Mouse (Mus musculus) hindbrain, embryonic 15.5 days (tissue): ENCODE measurements around the gene Ssrp1. TPM values are rescaled to one million over a fixed set of nuclear protein-coding genes. Genes with fewer than 3 reads are reported as not detected.

Experiments used
- ATAC-seq: fragments of 200-750 bp; cut with Nextera tagmentation; 2 replicates; pipeline ENCODE4 v1.8.0; 2017; ENCODE audit warnings: low read depth, moderate number of reproducible peaks, moderate TSS enrichment; ENCODE audit not compliant: low FRiP score
- H3K27ac ChIP-seq: fragments of 300-500 bp; sonication (generic); replicated peaks from 2 replicates; pipeline ENCODE4 v1.5.1; 2015; ENCODE audit warnings: mild to moderate bottlenecking, inconsistent platforms
- H3K27me3 ChIP-seq: fragments of 300-500 bp; sonication (generic); 2 replicates; pipeline ENCODE4 v1.6.1; 2015; ENCODE audit warnings: control low read depth, inconsistent platforms
- H3K36me3 ChIP-seq: fragments of 300-500 bp; sonication (generic); 2 replicates; pipeline ENCODE4 v1.6.1; 2015; ENCODE audit warnings: control low read depth, inconsistent platforms
- H3K4me1 ChIP-seq: fragments of 300-500 bp; sonication (generic); replicated peaks from 2 replicates; pipeline ENCODE4 v1.6.1; 2015; ENCODE audit warnings: control low read depth, inconsistent platforms
- H3K4me2 ChIP-seq: fragments of 300-500 bp; sonication (generic); 2 replicates; pipeline ENCODE4 v1.6.1; 2015; ENCODE audit warnings: moderate library complexity, mild to moderate bottlenecking, inconsistent platforms
- H3K4me3 ChIP-seq: fragments of 300-500 bp; sonication (generic); 2 replicates; pipeline ENCODE4 v1.5.1; 2015; ENCODE audit warnings: mild to moderate bottlenecking, inconsistent platforms
- H3K9ac ChIP-seq: fragments of 300-500 bp; sonication (generic); 2 replicates; pipeline ENCODE4 v1.6.1; 2015; ENCODE audit warnings: inconsistent platforms
- H3K9me3 ChIP-seq: fragments of 300-500 bp; sonication (generic); 2 replicates; pipeline ENCODE4 v1.6.1; 2016; ENCODE audit warnings: control low read depth, inconsistent platforms
- WGBS: fragments of 180-500 bp; shearing (Covaris S2); methylation state at CpG from one replicate; pipeline ENCODE4 v1.1.7; 2015; 5-methylcytosine and 5-hydroxymethylcytosine counted together
- polyA plus RNA-seq: library from polyadenylated mRNA; unstranded; fragments of >200 nt; fragmentation: Nextera tagmentation; extraction: Ambion mirVana; gene quantifications from 2 replicates; pipeline ENCODE4 v1.2.1, GENCODE M21; 2015

The Ssrp1 gene
- polyA plus RNA-seq, 1 experiment from 2014 or later: 171 TPM

GRCm38 (mm10) chr2:85060591-85061060, 23.6 kb downstream of the Ssrp1 start:
- WGBS: 22% methylated on average over 11 of the region's 11 CpGs
- Histone ChIP-seq H3K27me3 (no peaks in the 10 kb centered on the region), H3K9me3 (no peaks in the 10 kb centered on the region), H3K4me2 (peak overlapping the region; percentile 26; the same call in 1 of the 2 replicates), H3K27ac (no peak overlapping the region), H3K36me3 (peaks cover 48% of the 10 kb centered on the region), H3K4me1 (peaks cover 14% of the 10 kb centered on the region), H3K9ac (no peak overlapping the region), H3K4me3 (no peak overlapping the region)
- peak; percentile 20; the same call in 1 of the 2 replicates for ATAC-seq

DNA sequence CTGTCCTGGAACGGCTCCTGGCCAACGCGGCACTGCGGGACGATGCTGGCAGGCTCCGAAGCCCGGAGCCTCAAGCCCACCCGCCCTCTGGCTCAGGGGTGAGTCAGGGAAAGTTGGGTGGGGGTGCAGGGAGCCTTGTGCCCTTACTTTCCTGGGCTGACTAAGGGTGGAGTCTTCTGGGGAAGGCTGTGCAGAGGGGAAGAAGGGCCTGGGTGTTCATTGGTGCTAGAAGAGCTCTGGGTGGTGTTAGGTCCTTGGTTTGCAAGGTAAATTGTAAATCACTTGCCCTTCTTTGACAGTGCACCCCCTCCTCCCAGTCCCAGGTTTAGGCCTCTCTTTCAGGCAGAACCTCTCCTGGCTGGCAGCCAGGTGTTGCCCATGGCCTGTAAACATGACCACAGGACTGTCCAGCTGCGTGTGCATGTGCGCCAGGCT, 24.1 kb downstream of the Ssrp1 start:
- 52% methylated on average over 10 of the region's 10 CpGs for WGBS

DNA sequence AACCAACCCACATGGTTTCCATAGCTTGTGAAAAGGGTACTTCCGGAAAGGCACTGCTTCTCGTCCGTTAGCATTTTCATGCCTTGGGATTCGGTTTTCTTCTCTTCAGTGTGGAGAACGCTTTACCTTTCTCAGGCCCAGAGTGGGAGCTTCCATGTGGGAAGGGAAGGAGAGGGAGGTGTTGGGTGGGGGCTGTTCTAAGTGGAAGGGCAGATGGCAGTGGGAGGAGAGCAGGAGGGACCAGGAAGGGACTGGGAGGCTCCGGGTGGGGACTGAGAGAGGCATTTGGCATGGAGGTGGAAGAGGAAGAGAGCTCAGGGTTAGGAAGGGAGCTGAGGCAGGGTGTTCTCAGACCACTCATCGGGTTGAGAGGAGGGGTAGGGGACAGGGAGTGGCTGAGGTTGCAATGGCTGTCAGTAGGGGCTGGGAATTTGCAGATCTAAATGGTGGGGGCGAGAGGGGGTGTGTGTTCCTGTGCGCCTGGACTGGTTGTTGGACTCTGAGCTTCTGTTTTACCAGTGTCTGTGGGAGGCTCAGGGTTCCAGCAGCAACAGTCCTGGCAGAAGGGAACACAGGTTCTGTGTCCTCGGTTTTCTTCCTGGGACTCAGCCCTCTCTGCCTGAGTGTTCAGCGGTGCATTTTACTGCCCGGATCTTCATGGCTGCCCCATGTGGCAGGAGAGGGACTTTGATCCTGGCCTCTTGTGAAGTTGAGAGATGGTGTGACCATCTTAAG, 28.3 kb downstream of the Ssrp1 start:
- Histone ChIP-seq H3K9ac (no peak overlapping the region), H3K27ac (no peak overlapping the region), H3K27me3 (no peaks in the 10 kb centered on the region), H3K9me3 (no peaks in the 10 kb centered on the region), H3K4me2 (no peak overlapping the region), H3K36me3 (peaks cover 18% of the 10 kb centered on the region), H3K4me3 (no peak overlapping the region), H3K4me1 (peaks cover 10% of the 10 kb centered on the region)
- WGBS: 90% methylated on average over 12 of the region's 12 CpGs
- ATAC-seq: no peak

More for the DNA sequence above, 24.1 kb downstream of the Ssrp1 start:
- no peak overlapping the region for H3K9ac ChIP-seq
- H3K4me3 ChIP-seq: no peak overlapping the region
- H3K4me1 ChIP-seq: peaks cover 14% of the 10 kb centered on the region
- H3K9me3 ChIP-seq: no peaks in the 10 kb centered on the region
- peaks cover 48% of the 10 kb centered on the region for H3K36me3 ChIP-seq
- no peak for ATAC-seq
- H3K27me3 ChIP-seq: no peaks in the 10 kb centered on the region
- H3K27ac ChIP-seq: no peak overlapping the region
- peak overlapping the region; percentile 26; the same call in 1 of the 2 replicates for H3K4me2 ChIP-seq

DNA sequence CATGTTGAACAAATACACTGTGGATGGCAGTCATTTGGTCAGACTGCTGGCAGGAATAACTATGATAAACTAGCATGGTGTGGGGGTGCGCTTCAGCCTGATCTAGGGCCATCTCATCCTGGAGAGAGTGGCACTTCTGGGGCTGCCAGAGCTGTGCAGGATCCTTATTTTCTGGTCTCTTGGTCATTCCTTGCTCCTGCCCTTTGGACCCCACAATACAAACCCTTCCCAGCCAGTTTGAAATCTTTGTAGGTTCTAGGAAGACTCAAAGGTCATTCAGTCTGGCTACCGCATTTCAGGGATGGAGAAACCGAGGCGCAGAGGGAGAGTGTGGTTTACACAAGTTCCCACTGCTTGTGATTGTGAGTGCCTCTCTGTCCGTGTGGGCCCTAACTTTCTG, 29.9 kb downstream of the Ssrp1 start:
- Histone ChIP-seq H3K4me3 (no peak overlapping the region), H3K27me3 (no peaks in the 10 kb centered on the region), H3K9ac (no peak overlapping the region), H3K9me3 (no peaks in the 10 kb centered on the region), H3K36me3 (peaks cover 28% of the 10 kb centered on the region), H3K4me1 (no peaks in the 10 kb centered on the region), H3K4me2 (no peak overlapping the region), H3K27ac (no peak overlapping the region)
- WGBS: 95% methylated on average over 5 of the region's 5 CpGs
- ATAC-seq: no peak

GRCm38 (mm10) chr2:85067903-85068625, 31.0 kb downstream of the Ssrp1 start:
- no peaks in the 10 kb centered on the region for H3K4me1 ChIP-seq
- H3K27ac ChIP-seq: no peak overlapping the region
- no peaks in the 10 kb centered on the region for H3K9me3 ChIP-seq
- H3K4me3 ChIP-seq: no peak overlapping the region
- H3K36me3 ChIP-seq: peaks cover 33% of the 10 kb centered on the region
- 81% methylated on average over 10 of the region's 10 CpGs for WGBS
- no peak overlapping the region for H3K4me2 ChIP-seq
- ATAC-seq: no peak
- no peak overlapping the region for H3K9ac ChIP-seq
- H3K27me3 ChIP-seq: no peaks in the 10 kb centered on the region

DNA sequence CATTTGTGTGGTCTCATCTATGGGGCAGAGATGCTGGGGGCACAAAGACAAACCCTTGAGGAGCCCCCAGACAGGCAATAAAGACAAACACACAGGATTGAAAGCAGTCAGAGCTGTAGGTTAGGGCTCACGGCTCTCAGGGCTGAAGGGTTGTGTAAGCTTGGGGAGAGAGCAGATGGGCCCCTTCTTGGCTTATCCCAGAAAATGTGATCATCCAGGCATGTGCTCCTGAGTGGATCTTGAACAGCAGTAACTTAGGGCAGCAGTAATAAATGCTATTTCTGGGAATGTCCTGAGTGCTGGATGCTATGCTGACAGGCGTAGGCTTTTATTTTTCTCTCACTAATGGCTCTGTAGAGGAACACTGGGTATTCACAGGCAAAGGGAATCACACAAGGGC, 31.6 kb downstream of the Ssrp1 start:
- ATAC-seq: no peak
- Histone ChIP-seq H3K27me3 (no peaks in the 10 kb centered on the region), H3K4me3 (no peak overlapping the region), H3K9ac (no peak overlapping the region), H3K36me3 (peaks cover 33% of the 10 kb centered on the region), H3K4me2 (no peak overlapping the region), H3K4me1 (no peaks in the 10 kb centered on the region), H3K27ac (no peak overlapping the region), H3K9me3 (no peaks in the 10 kb centered on the region)
- WGBS: 92% methylated on average over 2 of the region's 2 CpGs

- Histone ChIP-seq H3K36me3 (peaks cover 30% of the 10 kb centered on the region), H3K9me3 (no peaks in the 10 kb centered on the region), H3K4me3 (no peak overlapping the region), H3K27ac (no peak overlapping the region), H3K27me3 (no peaks in the 10 kb centered on the region), H3K9ac (no peak overlapping the region), H3K4me1 (no peaks in the 10 kb centered on the region), H3K4me2 (no peak overlapping the region)
- 74% methylated on average over 15 of the region's 15 CpGs for WGBS
- ATAC-seq: no peak
Observed at GRCm38 (mm10) chr2:85070086-85070485, 33.1 kb downstream of the Ssrp1 start.

DNA sequence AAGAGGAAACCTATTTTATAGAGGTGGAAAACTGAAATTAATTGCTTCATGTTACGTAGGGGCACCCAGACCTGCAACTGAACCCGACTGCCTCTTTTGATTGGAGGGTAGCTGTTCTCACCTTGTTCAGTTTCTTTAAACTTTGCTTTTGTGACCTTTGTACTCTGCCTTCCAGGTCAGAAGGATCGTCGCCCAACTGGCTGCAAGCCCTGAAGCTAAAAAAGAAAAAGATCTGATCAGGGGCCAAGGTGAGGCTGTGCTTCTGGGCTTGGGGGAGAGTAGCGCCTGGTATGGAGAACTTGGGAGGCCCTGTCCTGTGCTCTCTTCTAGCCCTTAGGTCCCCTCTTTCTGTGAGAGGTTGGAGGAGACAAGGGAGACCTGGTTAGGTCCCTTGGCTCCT, 34.9 kb downstream of the Ssrp1 start:
- 95% methylated on average over 5 of the region's 5 CpGs for WGBS
- ATAC-seq: no peak
- no peaks in the 10 kb centered on the region for H3K9me3 ChIP-seq
- H3K4me2 ChIP-seq: no peak overlapping the region
- no peaks in the 10 kb centered on the region for H3K27me3 ChIP-seq
- no peaks in the 10 kb centered on the region for H3K4me1 ChIP-seq
- H3K9ac ChIP-seq: no peak overlapping the region
- H3K27ac ChIP-seq: no peak overlapping the region
- H3K36me3 ChIP-seq: peaks cover 30% of the 10 kb centered on the region
- H3K4me3 ChIP-seq: no peak overlapping the region

DNA sequence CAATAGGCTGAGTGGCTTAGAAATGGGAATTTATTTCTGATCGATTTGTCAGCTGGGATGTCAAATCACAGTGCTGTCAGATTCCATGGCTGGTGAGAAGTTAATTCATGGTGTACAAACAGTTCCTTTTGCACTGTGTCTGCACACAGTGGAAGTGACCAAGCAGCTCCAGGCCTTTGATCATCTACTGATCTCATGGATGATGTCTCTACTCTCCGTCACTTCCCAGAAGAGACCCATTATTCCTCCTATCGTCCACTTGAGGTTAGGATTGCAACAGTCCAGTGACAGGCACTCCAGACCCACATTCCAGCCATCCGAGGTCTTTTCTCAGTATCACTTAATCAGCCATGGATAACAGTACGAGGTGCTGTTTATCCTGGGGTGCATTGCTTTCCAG, 36.7 kb downstream of the Ssrp1 start:
- no peak overlapping the region for H3K4me2 ChIP-seq
- H3K9me3 ChIP-seq: no peaks in the 10 kb centered on the region
- H3K27ac ChIP-seq: no peak overlapping the region
- WGBS: 93% methylated on average over 5 of the region's 5 CpGs
- H3K4me1 ChIP-seq: no peaks in the 10 kb centered on the region
- no peaks in the 10 kb centered on the region for H3K27me3 ChIP-seq
- H3K9ac ChIP-seq: no peak overlapping the region
- H3K36me3 ChIP-seq: peaks cover 30% of the 10 kb centered on the region
- no peak overlapping the region for H3K4me3 ChIP-seq
- no peak for ATAC-seq

GRCm38 (mm10) chr2:85088716-85089646, 51.9 kb downstream of the Ssrp1 start:
- no peak overlapping the region for H3K4me3 ChIP-seq
- no peak overlapping the region for H3K4me2 ChIP-seq
- no peaks in the 10 kb centered on the region for H3K27me3 ChIP-seq
- no peaks in the 10 kb centered on the region; the same call in 1 of the 2 replicates for H3K4me1 ChIP-seq
- ATAC-seq: peak; percentile 86; the same call in 1 of the 2 replicates
- 59% methylated on average over 11 of the region's 11 CpGs for WGBS
- H3K9me3 ChIP-seq: no peaks in the 10 kb centered on the region
- 0 out of 2 replicates have a peak, but pooled peaks cover 4% of the 10 kb centered on the region for H3K36me3 ChIP-seq
- no peak overlapping the region for H3K9ac ChIP-seq
- no peak overlapping the region for H3K27ac ChIP-seq

DNA sequence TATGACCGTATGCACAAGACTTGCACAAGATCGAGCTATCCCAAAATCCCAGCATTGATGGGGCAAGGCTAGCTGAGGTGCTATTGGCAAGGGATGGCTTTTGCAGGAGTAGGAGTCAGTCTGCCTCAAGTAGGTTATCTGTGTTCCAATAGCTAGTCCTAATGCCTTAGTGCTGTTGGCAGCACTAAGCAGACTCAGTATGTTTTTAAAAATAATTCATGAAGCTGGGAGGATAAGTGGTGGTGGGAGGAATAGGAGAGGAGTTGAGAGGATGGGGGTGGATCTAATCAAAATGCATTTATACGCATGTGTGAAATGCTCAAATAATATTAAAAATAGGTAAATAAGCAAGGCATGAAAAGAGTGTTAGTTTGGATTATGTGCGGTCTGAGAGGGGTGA, 54.3 kb downstream of the Ssrp1 start:
- Histone ChIP-seq H3K4me3 (no peak overlapping the region), H3K27me3 (no peaks in the 10 kb centered on the region), H3K27ac (no peak overlapping the region), H3K4me2 (no peak overlapping the region), H3K4me1 (no peaks in the 10 kb centered on the region; the same call in 1 of the 2 replicates), H3K9ac (no peak overlapping the region), H3K36me3 (no peaks in the 10 kb centered on the region), H3K9me3 (no peaks in the 10 kb centered on the region)
- no peak for ATAC-seq
- 98% methylated on average over 4 of the region's 4 CpGs for WGBS
